Comparison of ENCODE assay signal across 10 mouse cellular contexts in the genomic region with DNA sequence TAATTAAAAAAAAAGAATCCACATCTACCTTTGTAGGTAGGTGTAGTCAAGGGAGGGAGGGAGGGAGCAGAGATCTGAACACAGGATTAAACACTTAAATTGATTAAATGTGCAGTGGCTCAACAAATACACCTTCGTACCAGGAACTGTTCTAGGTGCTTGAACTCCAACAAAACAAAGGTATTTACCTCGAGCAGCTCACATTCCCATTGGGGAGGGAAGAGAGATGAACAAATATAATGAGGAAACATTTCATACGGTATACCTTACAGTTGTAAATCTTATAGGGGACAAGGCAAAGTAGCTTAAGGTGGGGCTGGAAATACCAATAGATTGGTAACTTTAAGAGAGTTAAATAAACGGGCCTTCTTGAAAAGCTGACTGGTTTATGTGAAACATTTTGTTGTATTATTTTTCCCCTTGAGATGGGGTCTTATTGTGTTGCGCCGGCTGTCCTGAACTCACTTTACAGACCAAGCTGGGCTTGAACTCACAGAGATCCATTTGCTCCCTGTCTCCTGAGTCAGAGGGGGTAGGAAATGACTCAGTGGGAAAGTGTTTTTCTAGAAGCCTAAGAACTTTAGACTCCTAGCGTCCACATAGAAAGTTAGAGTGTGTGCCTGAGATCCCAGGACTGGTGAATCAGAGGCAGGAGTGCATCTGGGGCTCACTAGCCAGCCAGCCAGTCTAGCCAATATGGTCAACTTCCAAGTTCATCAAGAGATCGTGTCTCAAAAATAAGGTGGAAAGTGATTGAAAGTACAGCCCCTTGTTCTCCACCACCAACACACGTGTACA.
"Had no signal": no experiment of that assay in that cellular context is flagged by ENCODE, and none has a peak within 500 bp of the region (broad histone marks: within the 10 kb centered on the region; RNA-seq: fewer than 3 reads in every experiment).

No protein-coding gene starts in this region.

- H3K9me3 ChIP-seq: limb, embryonic 15.5 days; liver, embryonic 15.5 days; midbrain, embryonic 13.5 days had no signal

- H3K36me3 ChIP-seq: limb, embryonic 15.5 days; liver, embryonic 15.5 days; midbrain, embryonic 13.5 days had no signal

- H3K27me3 ChIP-seq: limb, embryonic 15.5 days had no signal

- DNase-seq: kidney, adult 2 months; kidney, postnatal 36 days; layer of hippocampus, adult 9-11 months; layer of hippocampus, postnatal 36 days; lung, embryonic 14.5 days; right cerebral cortex, postnatal 14 days; thymus, postnatal 36 days had no signal

- H3K4me3 ChIP-seq: limb, embryonic 15.5 days; liver, embryonic 15.5 days; midbrain, embryonic 13.5 days had no signal

- ATAC-seq: midbrain, embryonic 13.5 days had no signal

- H3K9ac ChIP-seq: limb, embryonic 15.5 days; liver, embryonic 15.5 days; lung, embryonic 14.5 days; midbrain, embryonic 13.5 days had no signal

- H3K27ac ChIP-seq: limb, embryonic 15.5 days; liver, embryonic 15.5 days; midbrain, embryonic 13.5 days had no signal

- H3K4me2 ChIP-seq: limb, embryonic 15.5 days; liver, embryonic 15.5 days; lung, embryonic 14.5 days; midbrain, embryonic 13.5 days had no signal
